Mouse (Mus musculus) ovary, adult 10 weeks (tissue): Measurements from ENCODE around the gene Nyap2. TPM values are rescaled to one million over a fixed set of nuclear protein-coding genes. Genes with fewer than 3 reads are reported as not detected.

Experiments used
- polyA plus RNA-seq: library from polyadenylated mRNA; stranded (reverse); fragments of 350-450 nt; fragmentation: Illumina TruSeq; extraction: RNeasy Lipid Tissue Mini Kit (QIAGEN cat#74804); gene quantifications from one replicate; pipeline ENCODE4 v1.2.3, GENCODE M21; 2014

The Nyap2 gene
- polyA plus RNA-seq, result 0.11 TPM

GRCm38 (mm10) chr1:81076831-81077664, at the start of gene Nyap2:
Gene Nyap2, plus strand, starts transcription at chr1:81076950.

